18 mouse cellular contexts compared by ENCODE assay signal in the genomic region with DNA sequence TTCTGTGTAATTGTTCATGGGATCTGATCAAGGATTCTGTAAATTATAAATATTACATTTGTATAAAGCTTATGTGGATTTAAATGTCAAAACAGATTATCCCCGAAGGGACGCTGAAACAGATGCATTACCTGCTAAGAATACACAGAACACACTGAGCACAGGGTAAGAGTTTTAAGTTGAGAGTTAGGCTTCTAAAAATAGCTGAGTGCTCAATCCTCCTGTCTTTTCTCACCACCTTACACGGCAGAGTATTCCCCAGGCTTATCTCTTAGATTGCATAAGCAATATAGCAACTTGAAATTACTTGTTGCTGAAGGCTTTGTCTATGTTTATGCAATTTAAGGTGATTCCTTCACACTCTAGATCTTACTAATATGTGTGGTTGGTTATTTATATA.
DNase-seq lines count a peak whose midpoint lies in the region; ATAC-seq and TF ChIP-seq lines count a peak whose summit lies in the region.
"Had no signal": no experiment of that assay in that cellular context is flagged by ENCODE, and none has a peak within 500 bp of the region (broad histone marks: within the 10 kb centered on the region; RNA-seq: fewer than 3 reads in every experiment).

No protein-coding gene starts in this region.

- TF ChIP-seq EP300 in liver, postnatal 0 days (IDR thresholded peaks at IDR 0.05; ENCODE audit: low read depth) = no peak

- H3K9me3 ChIP-seq in heart, embryonic 10.5 days = no peaks in the 10 kb centered on the region
- H3K9me3 ChIP-seq in liver, postnatal 0 days (ENCODE audit: low read length) = no peaks in the 10 kb centered on the region
- H3K9me3 ChIP-seq: embryonic facial prominence, embryonic 10.5 days; embryonic facial prominence, embryonic 12.5 days; forebrain, embryonic 13.5 days; forebrain, embryonic 15.5 days had no signal

- H3K4me3 ChIP-seq in heart, embryonic 10.5 days = no peak overlapping the region
- no peak overlapping the region for H3K4me3 ChIP-seq in liver, postnatal 0 days (ENCODE audit: low read depth, low read length)
- H3K4me3 ChIP-seq: embryonic facial prominence, embryonic 10.5 days; embryonic facial prominence, embryonic 12.5 days; forebrain, embryonic 13.5 days; forebrain, embryonic 15.5 days had no signal

- H3K27ac ChIP-seq in heart, embryonic 10.5 days = peak overlapping the region; percentile 47; the same call in 1 of the 2 replicates
- no peak overlapping the region for H3K27ac ChIP-seq in liver, postnatal 0 days (ENCODE audit: low read depth)
- H3K27ac ChIP-seq: embryonic facial prominence, embryonic 10.5 days; embryonic facial prominence, embryonic 12.5 days; forebrain, embryonic 13.5 days; forebrain, embryonic 15.5 days had no signal

- H3K36me3 ChIP-seq in heart, embryonic 10.5 days = no peaks in the 10 kb centered on the region
- no peaks in the 10 kb centered on the region for H3K36me3 ChIP-seq in liver, postnatal 0 days (replicated peaks; ENCODE audit: insufficient read depth, low read length)
- H3K36me3 ChIP-seq: embryonic facial prominence, embryonic 10.5 days; embryonic facial prominence, embryonic 12.5 days; forebrain, embryonic 15.5 days had no signal

- no peak overlapping the region for H3K4me2 ChIP-seq in liver, postnatal 0 days (ENCODE audit: low read depth, low read length)
- H3K4me2 ChIP-seq: embryonic facial prominence, embryonic 12.5 days; forebrain, embryonic 13.5 days; forebrain, embryonic 15.5 days had no signal

- H3K9ac ChIP-seq in liver, postnatal 0 days (replicated peaks) = no peak overlapping the region
- H3K9ac ChIP-seq: embryonic facial prominence, embryonic 12.5 days; forebrain, embryonic 13.5 days; forebrain, embryonic 15.5 days; forebrain, postnatal 0 days had no signal

- no peak for DNase-seq in heart, embryonic 10.5 days (ENCODE audit: low spot score)
- DNase-seq in heart, postnatal 4 days = no peak
- DNase-seq in retina, postnatal 7 days (ENCODE audit: low read depth, low spot score) = peak; percentile 5
- no peak for DNase-seq in retina, postnatal 1 day
- DNase-seq in liver, postnatal 0 days = no peak
- DNase-seq: adrenal gland, adult 2 months; adrenal gland, postnatal 10 days; adrenal gland, postnatal 25 days; cerebellum, adult 11-12 months; cerebellum, adult 2 months; cerebellum, adult 9-10 months; cerebellum, postnatal 10 days; cerebellum, postnatal 25 days; forebrain, postnatal 0 days had no signal

- H3K4me1 ChIP-seq in heart, embryonic 10.5 days = no peaks in the 10 kb centered on the region
- H3K4me1 ChIP-seq in liver, postnatal 0 days (ENCODE audit: insufficient read depth) = no peaks in the 10 kb centered on the region
- H3K4me1 ChIP-seq: embryonic facial prominence, embryonic 10.5 days; embryonic facial prominence, embryonic 12.5 days; forebrain, embryonic 13.5 days; forebrain, embryonic 15.5 days had no signal

- no peak for ATAC-seq in liver, postnatal 0 days
- ATAC-seq: forebrain, embryonic 13.5 days; forebrain, embryonic 15.5 days; forebrain, postnatal 0 days had no signal

- no peaks in the 10 kb centered on the region for H3K27me3 ChIP-seq in heart, embryonic 10.5 days (ENCODE audit: insufficient read depth, poor library complexity, severe bottlenecking)
- no peaks in the 10 kb centered on the region for H3K27me3 ChIP-seq in liver, postnatal 0 days (ENCODE audit: insufficient read depth, low read length)
- H3K27me3 ChIP-seq: embryonic facial prominence, embryonic 12.5 days; forebrain, embryonic 13.5 days; forebrain, embryonic 15.5 days had no signal

- 30% methylated on average over 3 of the region's 3 CpGs for WGBS in heart, embryonic 10.5 days
- 59% methylated on average over 3 of the region's 3 CpGs for WGBS in liver, postnatal 0 days (ENCODE audit: insufficient replicate concordance)

- no peak for TF ChIP-seq CTCF in liver, postnatal 0 days (IDR thresholded peaks at IDR 0.05; ENCODE audit: low read depth)
